Mouse (Mus musculus) testis, adult 2 months (tissue): ENCODE results near the gene Kcnb1.

Source experiments
- CTCF ChIP-seq: fragments of 200-500 bp; IDR thresholded peaks from 2 replicates; pipeline ENCODE4 v1.5.1; 2012; ENCODE audit warnings: low read depth, mild to moderate bottlenecking, inconsistent platforms, low read length, moderate library complexity; ENCODE audit not compliant: control insufficient read depth, insufficient read depth, insufficient replicate concordance
- POLR2A ChIP-seq: fragments of 200-500 bp; IDR thresholded peaks from 2 replicates; pipeline ENCODE4 v1.6.1; 2012; ENCODE audit warnings: low read depth, mild to moderate bottlenecking, inconsistent platforms, low read length, moderate library complexity; ENCODE audit not compliant: control insufficient read depth

DNA sequence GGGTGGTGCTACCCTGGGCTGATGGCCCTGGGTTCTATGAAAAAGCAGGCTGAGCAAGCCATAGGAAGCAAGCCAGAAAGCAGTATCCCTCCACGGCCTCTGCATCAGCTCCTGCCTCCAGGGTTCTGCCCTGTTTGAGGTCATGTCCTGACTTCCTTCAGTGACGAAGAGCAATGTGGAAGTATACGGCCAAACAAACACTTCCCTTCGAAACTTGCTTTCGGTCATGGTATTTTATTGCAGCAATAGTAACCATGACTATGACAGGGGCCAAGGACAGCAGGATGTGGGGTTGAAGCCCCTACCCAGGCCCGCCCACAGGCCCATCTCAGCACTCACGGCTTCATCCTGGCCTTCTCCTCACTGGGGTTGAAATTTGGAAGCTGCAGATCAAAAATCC, 35.0 kb upstream of the Kcnb1 start:
- no peak for TF ChIP-seq CTCF
- TF ChIP-seq POLR2A: no peak
